Mouse (Mus musculus) bone marrow macrophage, adult 2 months (primary cell): ENCODE measurements at regions not wholly inside any gene's neighbourhood (a gene's known extent, or its start where the extent isn't known, plus 50 kb on each side); places are given as distances from the start of the nearest gene placed in this dataset.

ENCODE experiments used
- CTCF ChIP-seq: IDR thresholded peaks from 2 replicates; pipeline ENCODE4 v1.5.1; 2012; ENCODE audit warnings: low read depth, mild to moderate bottlenecking, low read length, moderate library complexity
- POLR2A ChIP-seq: IDR thresholded peaks from 2 replicates; pipeline ENCODE4 v1.6.1; 2012; ENCODE audit warnings: mild to moderate bottlenecking, low read depth, low read length, borderline replicate concordance

- no peak for TF ChIP-seq POLR2A
- no peak for TF ChIP-seq CTCF
These were observed 276.8 kb downstream of the Maf start for GRCm38 (mm10) chr8:115430793-115431192.
